Mouse (Mus musculus): ENCODE data around the gene Hist1h4f.

DNA sequence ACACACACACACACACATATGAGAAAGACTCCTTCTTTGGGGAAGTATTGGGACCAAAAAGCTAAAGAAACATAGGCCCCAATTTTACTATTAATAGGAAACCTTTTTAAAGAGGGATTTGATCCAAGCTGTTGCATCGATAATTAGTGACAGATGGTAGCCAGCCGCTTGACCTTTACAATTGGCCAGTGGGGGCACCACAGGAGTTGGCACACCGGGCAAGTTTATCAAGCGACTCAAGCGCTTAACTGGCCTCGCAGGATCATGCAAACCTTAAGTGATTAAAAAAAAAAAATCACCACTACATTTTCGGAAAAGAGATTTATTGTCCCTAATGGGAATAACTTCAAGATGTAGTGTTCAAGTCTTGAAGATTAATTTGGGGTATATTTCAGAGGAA is 41.2 kb upstream of the Hist1h4f start:
- TF ChIP-seq CTCF (IDR thresholded peaks at IDR 0.05; ENCODE audit: low read depth, low read length) = no peak
- no peak for TF ChIP-seq POLR2A (IDR thresholded peaks at IDR 0.05; ENCODE audit: extremely low read depth, insufficient read depth, low read length)

Measured in liver, adult 2 months (tissue).